Mouse (Mus musculus) adrenal gland (tissue): ENCODE measurements around the gene Iqcc.

ENCODE experiments used
- intact Hi-C: fragments of 180-260 bp; cut with DNase I; formaldehyde crosslinking; loops from one replicate; pipeline ENCODE4 v1.15.1; 2025

The Iqcc gene

GRCm38 (mm10) chr4:129622803-129623535 is 4.1 kb upstream of the Iqcc start:
- intact Hi-C loops = no loop called here

- intact Hi-C loops = no loop called here
Measured at GRCm38 (mm10) chr4:129622120-129622802, 3.4 kb upstream of the Iqcc start.

GRCm38 (mm10) chr4:129621283-129621841 is 2.5 kb upstream of the Iqcc start:
- intact Hi-C loops = no loop called here

GRCm38 (mm10) chr4:129620419-129621282 is 1.8 kb upstream of the Iqcc start:
- intact Hi-C loops = no loop called here

GRCm38 (mm10) chr4:129618031-129618430 is 868 bp downstream of the Iqcc start:
- intact Hi-C loops = no loop called here

GRCm38 (mm10) chr4:129617121-129617641 is 1.7 kb downstream of the Iqcc start:
- intact Hi-C loops = no loop called here

GRCm38 (mm10) chr4:129616631-129617030 is 2.3 kb downstream of the Iqcc start:
- intact Hi-C loops = no loop called here

- intact Hi-C loops = no loop called here
Measured at GRCm38 (mm10) chr4:129615801-129616290, 3.1 kb downstream of the Iqcc start.

GRCm38 (mm10) chr4:129614093-129614492 is 4.8 kb downstream of the Iqcc start, which contains the start of gene Dcdc2b:
Dcdc2b (minus strand) TSS chr4:129614257.
- intact Hi-C loops = loop anchor here (5.0 kb wide), 1 partner anchor 37 kb away; the partner anchor contains the start of gene Fam167b

GRCm38 (mm10) chr4:129610472-129610871 is 8.4 kb downstream of the Iqcc start:
- intact Hi-C loops = loop anchor here (5.0 kb wide), 1 partner anchor 33 kb away; the partner anchor contains the start of gene Fam167b

- intact Hi-C loops = loop anchor here (5.0 kb wide), 1 partner anchor 33 kb away; the partner anchor contains the start of gene Fam167b
Measured at GRCm38 (mm10) chr4:129610026-129610425, 8.9 kb downstream of the Iqcc start.

GRCm38 (mm10) chr4:129609139-129609631 is 9.7 kb downstream of the Iqcc start:
- intact Hi-C loops = loop anchor here (10.0 kb wide), 1 partner anchor 64 kb away; the partner anchor contains the start of gene Hdac1

GRCm38 (mm10) chr4:129608426-129609025 is 10.4 kb downstream of the Iqcc start:
- intact Hi-C loops = loop anchor here (10.0 kb wide), 1 partner anchor 64 kb away; the partner anchor contains the start of gene Hdac1

- intact Hi-C loops = loop anchor here (10.0 kb wide), 1 partner anchor 56 kb away; the partner anchor contains the start of gene Hdac1
Measured at GRCm38 (mm10) chr4:129600233-129601158, 18.4 kb downstream of the Iqcc start, which contains the start of the genes Eif3i and Tmem234. Eif3i (minus strand) TSS chr4:129600648. Tmem234 (plus strand) TSS chr4:129600668.

- intact Hi-C loops = no loop called here
Measured at GRCm38 (mm10) chr4:129588865-129589264, 30.0 kb downstream of the Iqcc start.

GRCm38 (mm10) chr4:129586943-129587342 is 32.0 kb downstream of the Iqcc start:
- intact Hi-C loops = no loop called here

- intact Hi-C loops = no loop called here
Measured at GRCm38 (mm10) chr4:129585773-129586172, 33.1 kb downstream of the Iqcc start.

- intact Hi-C loops = no loop called here
Measured at GRCm38 (mm10) chr4:129584884-129585608, 33.9 kb downstream of the Iqcc start.
